Mouse (Mus musculus) E14TG2a.4 (cell line): ENCODE data around the gene Dstyk.

Experiments
- CTCF ChIP-seq: conservative IDR thresholded peaks from 2 replicates; pipeline ENCODE4 v1.5.1; 2014; ENCODE audit warnings: low read length
- POU5F1 ChIP-seq: IDR thresholded peaks from 2 replicates; pipeline ENCODE4 v1.6.1; 2014; ENCODE audit warnings: low read length, borderline replicate concordance

DNA sequence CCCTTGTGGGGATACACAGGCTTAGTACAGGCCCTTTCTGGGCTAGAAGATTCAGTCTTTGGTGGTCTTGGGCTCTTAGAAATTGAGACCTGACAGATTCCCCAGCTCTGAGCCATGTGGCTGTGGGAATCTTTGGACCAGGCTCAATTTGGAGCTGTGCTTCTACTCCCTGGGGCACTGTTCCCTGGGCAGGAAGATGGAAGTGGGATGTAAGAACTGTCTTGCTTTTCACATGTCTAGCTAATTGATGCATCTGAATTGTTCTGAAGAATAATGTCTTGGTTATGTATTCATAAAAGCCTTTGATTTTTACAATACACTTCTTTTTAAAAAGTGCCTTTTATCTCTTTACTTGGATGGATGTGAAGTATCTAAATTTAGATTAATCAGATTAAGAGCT lies 8.2 kb downstream of the Dstyk start:
- TF ChIP-seq CTCF (no peak), POU5F1 (no peak)
